Mouse (Mus musculus) forebrain, embryonic 13.5 days (tissue): Measurements from ENCODE around the gene Pttg1. TPM values are rescaled to one million over a fixed set of nuclear protein-coding genes. Genes with fewer than 3 reads are reported as not detected.

ENCODE experiments used
- microRNA counts: library from miRNA; unstranded; fragments of <30 nt; microRNA quantifications from one replicate; lab custom pipeline; 2016
- microRNA-seq: library from miRNA; unstranded; fragments of <30 nt; microRNA quantifications from one replicate; pipeline ENCODE4, GENCODE M21; 2016
- polyA plus RNA-seq: library from polyadenylated mRNA; unstranded; fragments of >200 nt; fragmentation: Nextera tagmentation; extraction: Ambion mirVana; gene quantifications from 2 replicates; pipeline ENCODE4 v1.2.1, GENCODE M21; 2015

Gene Pttg1
- polyA plus RNA-seq, 1 experiment from 2014 or later, result 45.3 TPM

MicroRNA genes within 50 kb of the gene (microRNA counts, 519-probe panel; counts per million panel counts)
- microRNA mmu-miR-146a (lab: Ali Mortazavi, UCI), result 2,940 counts per million, percentile 65 among the panel's probes with 10 or more counts

Small RNAs within 50 kb of the gene (microRNA-seq; reads per million reads assigned to microRNA genes)
- 24.9 reads per million, percentile 34 among the genes with 10 or more reads in this experiment for gene Mir146

Other genes starting within 250 kb of the Pttg1 start
- gene Slu7, start 7.5 kb upstream of the Pttg1 start, polyA plus RNA-seq, result 68.4 and 72.8 TPM in 2 replicates
- 2.2 and 2.6 TPM in 2 replicates for gene C1qtnf2, start 48.0 kb upstream of the Pttg1 start, polyA plus RNA-seq
- gene Ccnjl, start 102.5 kb upstream of the Pttg1 start, polyA plus RNA-seq, result 13.9 and 15.1 TPM in 2 replicates
- 4.8 TPM in 2 replicates for gene 4933415A04Rik, start 160.8 kb upstream of the Pttg1 start, polyA plus RNA-seq
- not detected in 2 replicates for gene Fabp6, start 175.3 kb upstream of the Pttg1 start, polyA plus RNA-seq